Mouse (Mus musculus) testis, adult 2 months (tissue): ENCODE results near the gene Scube1. TPM values are rescaled to one million over a fixed set of nuclear protein-coding genes. Genes with fewer than 3 reads are reported as not detected.

Experiments
- H3K27ac ChIP-seq: fragments of 200-500 bp; 2 replicates; pipeline ENCODE4 v1.5.1; 2012; ENCODE audit warnings: low read depth, low read length; ENCODE audit not compliant: control insufficient read depth, insufficient read depth
- H3K27me3 ChIP-seq: fragments of 200-500 bp; 2 replicates; pipeline ENCODE4 v1.6.1; 2012; ENCODE audit warnings: mild to moderate bottlenecking, low read length, moderate library complexity; ENCODE audit not compliant: control insufficient read depth, insufficient read depth
- H3K36me3 ChIP-seq: fragments of 200-500 bp; 2 replicates; pipeline ENCODE4 v1.6.1; 2012; ENCODE audit warnings: mild to moderate bottlenecking, low read length; ENCODE audit not compliant: control insufficient read depth, insufficient read depth
- H3K4me1 ChIP-seq: fragments of 200-500 bp; 2 replicates; pipeline ENCODE4 v1.6.1; 2012; ENCODE audit warnings: low read length; ENCODE audit not compliant: control insufficient read depth, insufficient read depth
- H3K4me3 ChIP-seq: fragments of 200-500 bp; 2 replicates; pipeline ENCODE4 v1.5.1; 2012; ENCODE audit warnings: low read depth, mild to moderate bottlenecking, low read length, moderate library complexity, mixed read lengths; ENCODE audit not compliant: control insufficient read depth
- CTCF ChIP-seq: fragments of 200-500 bp; IDR thresholded peaks from 2 replicates; pipeline ENCODE4 v1.5.1; 2012; ENCODE audit warnings: low read depth, mild to moderate bottlenecking, inconsistent platforms, low read length, moderate library complexity; ENCODE audit not compliant: control insufficient read depth, insufficient read depth, insufficient replicate concordance
- POLR2A ChIP-seq: fragments of 200-500 bp; IDR thresholded peaks from 2 replicates; pipeline ENCODE4 v1.6.1; 2012; ENCODE audit warnings: low read depth, mild to moderate bottlenecking, inconsistent platforms, low read length, moderate library complexity; ENCODE audit not compliant: control insufficient read depth
- polyA plus RNA-seq: library from polyadenylated mRNA; depleted of rRNA; stranded (reverse); fragments of >200 nt; gene quantifications from 2 replicates; pipeline ENCODE4 v1.2.3, GENCODE M21; 2012

Scube1 gene
- polyA plus RNA-seq, 1 experiment, result 1.4 TPM

DNA sequence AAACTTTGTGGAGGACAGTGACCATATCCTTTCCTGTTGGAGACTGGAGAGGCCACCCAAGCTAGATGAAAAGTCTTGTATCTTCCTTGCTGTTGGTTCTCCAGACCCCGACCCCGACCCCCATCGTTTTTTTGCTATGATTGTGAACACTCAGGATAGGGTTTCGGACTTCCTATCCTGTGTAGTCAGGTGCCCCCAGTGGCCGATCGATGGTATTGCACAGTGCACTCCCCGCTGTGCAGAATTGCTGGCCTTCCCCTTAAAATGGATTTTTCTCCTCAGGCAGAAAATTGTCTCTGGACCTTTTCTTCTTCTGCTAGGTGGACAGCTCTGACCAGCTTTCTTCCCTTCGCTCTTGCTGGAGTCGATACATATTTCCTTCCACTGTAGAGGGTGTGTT lies 31.9 kb upstream of the Scube1 start:
- H3K4me1 ChIP-seq, result no peaks in the 10 kb centered on the region
- H3K27me3 ChIP-seq, result no peaks in the 10 kb centered on the region
- no peaks in the 10 kb centered on the region for H3K36me3 ChIP-seq
- H3K4me3 ChIP-seq, result no peak overlapping the region
- H3K27ac ChIP-seq, result no peak overlapping the region
- TF ChIP-seq CTCF, result peak; percentile 80; the same call in 1 of the 2 replicates
- TF ChIP-seq POLR2A, result no peak

DNA sequence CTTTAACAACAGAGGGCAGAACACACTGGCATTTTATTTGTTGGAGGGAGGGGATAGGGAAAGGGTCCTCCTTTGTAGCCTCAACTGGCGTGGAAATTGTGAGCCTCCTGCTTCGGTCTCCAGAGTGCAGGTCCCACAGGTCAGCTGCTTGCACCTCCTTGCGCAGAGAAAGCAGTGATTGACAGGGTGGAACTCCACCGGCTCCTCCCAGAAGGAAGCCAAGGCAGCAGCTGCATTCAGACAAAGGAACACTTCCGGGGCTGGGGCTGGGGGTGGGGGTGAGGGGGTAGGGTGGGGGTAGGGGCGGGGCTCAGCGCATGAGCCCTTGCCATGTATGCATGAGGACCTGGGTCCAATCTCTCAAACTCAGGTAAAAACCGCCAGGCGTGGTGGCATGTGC lies 24.6 kb upstream of the Scube1 start:
- Histone ChIP-seq H3K36me3 (no peaks in the 10 kb centered on the region), H3K4me3 (no peak overlapping the region), H3K27ac (no peak overlapping the region), H3K27me3 (no peaks in the 10 kb centered on the region), H3K4me1 (peaks cover 4% of the 10 kb centered on the region)
- TF ChIP-seq POLR2A (no peak), CTCF (no peak)

DNA sequence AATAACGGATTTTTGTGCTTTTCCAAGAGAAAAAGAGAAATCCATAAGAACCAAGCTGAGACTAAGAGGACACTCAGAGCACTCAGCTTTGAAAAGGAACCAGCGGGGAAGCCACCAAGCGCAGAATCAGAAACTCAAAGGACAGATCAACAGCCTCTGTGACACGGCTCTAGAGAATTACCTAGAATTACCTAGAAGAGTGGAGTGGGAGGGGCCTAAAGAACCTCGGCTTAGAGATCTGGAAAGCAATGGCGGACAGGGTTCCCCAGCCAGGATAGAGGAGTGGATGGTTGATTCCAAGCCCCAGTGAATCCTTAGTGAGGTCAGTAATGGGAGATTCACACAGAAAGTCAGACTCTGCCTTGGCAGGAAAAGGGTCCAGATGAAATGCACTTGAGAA lies 24.2 kb upstream of the Scube1 start:
- Histone ChIP-seq H3K27me3 (no peaks in the 10 kb centered on the region), H3K36me3 (no peaks in the 10 kb centered on the region), H3K27ac (no peak overlapping the region), H3K4me1 (peaks cover 4% of the 10 kb centered on the region), H3K4me3 (no peak overlapping the region)
- TF ChIP-seq CTCF (no peak), POLR2A (no peak)

DNA sequence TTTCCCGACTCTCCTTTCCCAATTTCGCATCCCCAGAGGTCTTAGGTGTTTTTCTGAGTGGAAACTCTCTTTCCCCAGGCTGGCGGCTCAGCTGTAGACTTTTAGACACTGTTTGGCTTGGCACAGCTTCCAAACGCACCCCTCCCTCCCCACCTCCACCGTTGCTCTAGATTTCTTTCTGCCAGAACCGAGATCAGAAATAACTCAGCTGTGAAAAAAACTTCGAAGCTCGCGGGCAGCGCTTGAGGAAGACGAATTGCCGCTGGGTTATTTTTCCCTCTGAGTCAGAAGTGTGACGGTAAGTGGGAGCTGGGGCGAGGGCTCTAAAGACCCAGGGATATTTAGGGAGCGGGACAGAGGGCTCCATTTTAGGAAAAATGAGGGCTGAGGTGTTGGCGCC lies 21.5 kb upstream of the Scube1 start:
- H3K4me3 ChIP-seq, result no peak overlapping the region

DNA sequence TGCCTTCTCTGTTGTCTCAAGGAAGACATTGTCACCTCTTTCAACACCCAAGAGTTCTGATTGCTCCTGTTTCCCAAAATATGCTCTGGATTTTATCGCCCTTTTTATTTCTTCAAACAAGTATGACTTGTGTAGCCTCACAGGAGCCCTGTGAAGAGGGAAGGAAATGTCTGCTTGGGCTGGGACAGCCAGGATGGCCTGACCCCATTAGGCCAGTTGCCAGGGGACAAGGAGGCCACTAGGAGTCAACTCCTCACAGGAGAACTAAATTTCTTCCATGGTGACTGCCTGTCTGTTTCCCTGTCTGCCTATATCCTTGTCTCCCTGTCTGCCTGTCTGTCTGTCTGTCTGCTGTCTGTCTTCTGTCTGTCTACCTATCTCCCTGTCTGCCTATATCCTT lies 17.2 kb upstream of the Scube1 start:
- no peak overlapping the region for H3K4me3 ChIP-seq
- no peaks in the 10 kb centered on the region for H3K4me1 ChIP-seq
- TF ChIP-seq CTCF (no peak), POLR2A (no peak)
- H3K27ac ChIP-seq, result no peak overlapping the region
- H3K27me3 ChIP-seq, result no peaks in the 10 kb centered on the region
- H3K36me3 ChIP-seq, result no peaks in the 10 kb centered on the region

More for the DNA sequence above, 21.5 kb upstream of the Scube1 start:
- H3K36me3 ChIP-seq, result no peaks in the 10 kb centered on the region
- peaks cover 4% of the 10 kb centered on the region for H3K4me1 ChIP-seq
- H3K27me3 ChIP-seq, result no peaks in the 10 kb centered on the region
- no peak for TF ChIP-seq POLR2A
- no peak for TF ChIP-seq CTCF
- no peak overlapping the region for H3K27ac ChIP-seq

DNA sequence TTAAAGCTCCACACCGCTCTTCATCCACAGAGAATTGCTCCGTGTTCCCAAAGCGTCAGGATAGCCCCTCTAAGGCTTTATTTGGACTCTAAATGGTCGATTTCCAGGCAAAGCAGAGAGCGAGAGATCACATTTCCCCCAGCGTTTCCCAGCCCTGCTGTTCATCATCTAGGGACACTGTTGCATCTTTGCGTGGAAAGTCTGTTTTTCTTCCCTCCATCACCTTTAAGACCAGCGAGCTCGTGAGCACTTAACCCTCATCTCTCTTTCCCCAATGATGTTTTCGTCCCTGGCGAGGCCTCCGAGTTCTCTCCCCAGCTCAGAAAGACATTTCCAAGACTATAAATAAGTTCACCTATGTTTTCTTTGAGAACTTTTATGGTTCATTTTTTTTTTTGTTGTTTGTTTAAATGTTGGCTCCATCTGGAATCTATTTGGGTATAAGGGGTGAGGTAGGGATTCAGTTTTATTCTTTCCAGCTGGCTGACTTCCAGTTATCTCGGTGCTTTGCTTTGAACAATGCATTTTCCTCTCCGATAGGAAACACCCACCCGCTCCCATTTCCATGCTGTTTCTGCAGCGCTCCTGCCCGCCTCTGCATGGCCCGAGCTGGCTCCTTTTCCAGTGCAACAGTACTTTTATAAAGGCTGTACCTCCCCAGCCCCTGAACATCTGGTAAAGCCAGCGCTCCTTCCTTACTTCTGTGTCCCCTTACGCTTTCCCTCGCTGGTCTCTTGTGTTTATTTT lies 16.0 kb upstream of the Scube1 start:
- Histone ChIP-seq H3K36me3 (no peaks in the 10 kb centered on the region), H3K27me3 (no peaks in the 10 kb centered on the region), H3K4me1 (no peaks in the 10 kb centered on the region), H3K27ac (no peak overlapping the region), H3K4me3 (no peak overlapping the region)
- TF ChIP-seq POLR2A (no peak), CTCF (no peak)

DNA sequence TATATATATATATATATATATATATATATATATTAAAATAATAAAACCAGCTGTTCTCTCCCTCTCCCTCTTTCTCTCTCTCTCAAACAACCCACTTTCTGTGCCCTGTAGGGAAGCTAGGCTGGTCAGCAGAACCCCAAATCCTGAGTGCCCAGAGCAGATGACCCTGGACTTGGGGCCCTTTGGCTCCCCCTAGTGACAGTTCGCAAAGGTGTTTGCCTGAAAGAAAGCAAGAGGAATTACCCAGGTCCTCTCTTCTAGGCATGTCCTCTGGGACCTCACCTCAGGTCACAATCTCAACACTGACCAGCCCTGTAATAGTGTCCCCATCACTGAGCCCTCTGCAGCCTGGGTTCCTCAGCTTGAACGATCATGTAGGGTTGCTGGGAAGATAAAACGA lies 2.8 kb upstream of the Scube1 start:
- no peaks in the 10 kb centered on the region for H3K27me3 ChIP-seq
- H3K4me3 ChIP-seq, result no peak overlapping the region
- no peaks in the 10 kb centered on the region for H3K36me3 ChIP-seq
- TF ChIP-seq POLR2A, result no peak
- peak; percentile 62; the same call in 1 of the 2 replicates for TF ChIP-seq CTCF
- H3K27ac ChIP-seq, result no peak overlapping the region
- H3K4me1 ChIP-seq, result peaks cover 19% of the 10 kb centered on the region
